Mouse (Mus musculus) fibroblast of lung, adult 2 months (primary cell): ENCODE measurements around the gene Fam13c.
A peak's percentile ranks its signal among the peaks of the same experiment; 100 is the strongest.

Experiments
- DNase-seq: peaks from one replicate; pipeline ENCODE4 v3.0.0-alpha.2; 2011; ENCODE audit warnings: low read depth

Fam13c gene

GRCm38 (mm10) chr10:70520143-70521131 lies 80.2 kb downstream of the Fam13c start:
- peak; percentile 44 for DNase-seq

- DNase-seq: no peak
These were observed 81.1 kb downstream of the Fam13c start for GRCm38 (mm10) chr10:70521379-70521778.

- DNase-seq: peak; percentile 14
These were observed 90.0 kb downstream of the Fam13c start for GRCm38 (mm10) chr10:70530185-70530823.

GRCm38 (mm10) chr10:70532249-70532648 lies 92.0 kb downstream of the Fam13c start:
- DNase-seq: no peak

- DNase-seq: no peak
These were observed 93.1 kb downstream of the Fam13c start for GRCm38 (mm10) chr10:70533301-70533781.

GRCm38 (mm10) chr10:70533986-70534385 lies 93.7 kb downstream of the Fam13c start:
- no peak for DNase-seq

- DNase-seq: no peak
These were observed 94.3 kb downstream of the Fam13c start for GRCm38 (mm10) chr10:70534571-70534970.

GRCm38 (mm10) chr10:70535401-70535800 lies 95.1 kb downstream of the Fam13c start:
- DNase-seq: no peak

GRCm38 (mm10) chr10:70537694-70538093 lies 97.4 kb downstream of the Fam13c start:
- no peak for DNase-seq

- no peak for DNase-seq
These were observed 99.0 kb downstream of the Fam13c start for GRCm38 (mm10) chr10:70539251-70539650.

GRCm38 (mm10) chr10:70540456-70541195 lies 100.3 kb downstream of the Fam13c start:
- DNase-seq: peak; percentile 21

GRCm38 (mm10) chr10:70542857-70543256 lies 102.6 kb downstream of the Fam13c start:
- no peak for DNase-seq

- DNase-seq: no peak
These were observed 112.2 kb downstream of the Fam13c start for GRCm38 (mm10) chr10:70552531-70552930.

- peak; percentile 53 for DNase-seq
These were observed 123.4 kb downstream of the Fam13c start for GRCm38 (mm10) chr10:70563636-70564035.

GRCm38 (mm10) chr10:70581556-70582211 lies 141.4 kb downstream of the Fam13c start:
- DNase-seq: no peak

- DNase-seq: no peak
These were observed 143.9 kb downstream of the Fam13c start for GRCm38 (mm10) chr10:70584171-70584570.

- no peak for DNase-seq
These were observed 146.7 kb downstream of the Fam13c start for GRCm38 (mm10) chr10:70586876-70587405.

GRCm38 (mm10) chr10:70594007-70594406 lies 153.7 kb downstream of the Fam13c start:
- DNase-seq: no peak

GRCm38 (mm10) chr10:70598081-70598515 lies 157.8 kb downstream of the Fam13c start:
- DNase-seq: peak; percentile 8

- DNase-seq: no peak
These were observed 158.3 kb downstream of the Fam13c start for GRCm38 (mm10) chr10:70598516-70599125.
